Mouse (Mus musculus): ENCODE data around the gene Dapk3. TPM values are rescaled to one million over a fixed set of nuclear protein-coding genes. Genes with fewer than 3 reads are reported as not detected.
"Not testable (repeated sequence)": the region's sequence is repeated elsewhere in the genome, so short reads cannot be mapped to it uniquely, and the experiment has no call there.

Dapk3 gene
- total RNA-seq, 2 experiments from 2014 or later = 53.4 to 63.6 TPM

- no peak for DNase-seq (ENCODE audit: low spot score in 2 of 2)
Observed at GRCm38 (mm10) chr10:81177958-81178712, 4.7 kb upstream of the Dapk3 start.

- DNase-seq (ENCODE audit: low spot score in 2 of 2) = no peak
Observed at GRCm38 (mm10) chr10:81178927-81179326, 3.9 kb upstream of the Dapk3 start.

- no peak for DNase-seq (ENCODE audit: low spot score in 2 of 2)
Observed at GRCm38 (mm10) chr10:81179451-81180342, 3.1 kb upstream of the Dapk3 start.

- no peak for DNase-seq (ENCODE audit: low spot score in 2 of 2)
Observed at GRCm38 (mm10) chr10:81180946-81181345, 1.9 kb upstream of the Dapk3 start.

- not testable (repeated sequence) for DNase-seq (ENCODE audit: low spot score in 2 of 2)
Observed at GRCm38 (mm10) chr10:81181860-81182259, 945 bp upstream of the Dapk3 start.

GRCm38 (mm10) chr10:81183805-81184204, 1.0 kb downstream of the Dapk3 start, which contains the start of gene 4930442H23Rik:
TSS of gene 4930442H23Rik (minus strand) at chr10:81183849.
- DNase-seq (ENCODE audit: low spot score in 2 of 2) = no peak

- no peak for DNase-seq (ENCODE audit: low spot score in 2 of 2)
Observed at GRCm38 (mm10) chr10:81184765-81185164, 2.0 kb downstream of the Dapk3 start.

GRCm38 (mm10) chr10:81187161-81187560, 4.4 kb downstream of the Dapk3 start:
- DNase-seq (ENCODE audit: low spot score in 2 of 2) = no peak

- DNase-seq (ENCODE audit: low spot score in 2 of 2) = no peak
Observed at GRCm38 (mm10) chr10:81189821-81190220, 7.0 kb downstream of the Dapk3 start.

GRCm38 (mm10) chr10:81190236-81190911, 7.6 kb downstream of the Dapk3 start:
- DNase-seq (ENCODE audit: low spot score in 2 of 2) = no peak

GRCm38 (mm10) chr10:81190912-81191321, 8.1 kb downstream of the Dapk3 start:
- no peak for DNase-seq (ENCODE audit: low spot score in 2 of 2)

GRCm38 (mm10) chr10:81191342-81191982, 8.7 kb downstream of the Dapk3 start:
- DNase-seq (ENCODE audit: low spot score in 2 of 2) = no peak

- peak in 1 of 2 experiments; percentile 67 for DNase-seq (ENCODE audit: low spot score in 2 of 2)
Observed at GRCm38 (mm10) chr10:81192270-81192967, 9.6 kb downstream of the Dapk3 start.

- no peak for DNase-seq (ENCODE audit: low spot score in 2 of 2)
Observed at GRCm38 (mm10) chr10:81192968-81193501, 10.2 kb downstream of the Dapk3 start.

GRCm38 (mm10) chr10:81193991-81194774, 11.4 kb downstream of the Dapk3 start:
- no peak for DNase-seq (ENCODE audit: low spot score in 2 of 2)

- no peak for DNase-seq (ENCODE audit: low spot score in 2 of 2)
Observed at GRCm38 (mm10) chr10:81195300-81195699, 12.5 kb downstream of the Dapk3 start.

- DNase-seq (ENCODE audit: low spot score in 2 of 2) = no peak
Observed at GRCm38 (mm10) chr10:81196470-81197065, 13.8 kb downstream of the Dapk3 start.

- no peak for DNase-seq (ENCODE audit: low spot score in 2 of 2)
Observed at GRCm38 (mm10) chr10:81197305-81197704, 14.5 kb downstream of the Dapk3 start.

GRCm38 (mm10) chr10:81198230-81198629, 15.4 kb downstream of the Dapk3 start:
- no peak for DNase-seq (ENCODE audit: low spot score in 2 of 2)
